Mouse (Mus musculus) kidney, adult 8-10 months (tissue): ENCODE measurements around the gene Ccm2.
"Not testable (repeated sequence)": the region's sequence is repeated elsewhere in the genome, so short reads cannot be mapped to it uniquely, and the experiment has no call there.

Experiments
- DNase-seq, 2 experiments: peaks; one replicate each; pipeline ENCODE4 v3.0.0; 2022

Gene Ccm2

GRCm38 (mm10) chr11:6546205-6547013 lies at the start of gene Ccm2:
TSS of gene Ccm2 (plus strand) at chr11:6546887.
- peak; percentile 98 to 100 for DNase-seq

DNA sequence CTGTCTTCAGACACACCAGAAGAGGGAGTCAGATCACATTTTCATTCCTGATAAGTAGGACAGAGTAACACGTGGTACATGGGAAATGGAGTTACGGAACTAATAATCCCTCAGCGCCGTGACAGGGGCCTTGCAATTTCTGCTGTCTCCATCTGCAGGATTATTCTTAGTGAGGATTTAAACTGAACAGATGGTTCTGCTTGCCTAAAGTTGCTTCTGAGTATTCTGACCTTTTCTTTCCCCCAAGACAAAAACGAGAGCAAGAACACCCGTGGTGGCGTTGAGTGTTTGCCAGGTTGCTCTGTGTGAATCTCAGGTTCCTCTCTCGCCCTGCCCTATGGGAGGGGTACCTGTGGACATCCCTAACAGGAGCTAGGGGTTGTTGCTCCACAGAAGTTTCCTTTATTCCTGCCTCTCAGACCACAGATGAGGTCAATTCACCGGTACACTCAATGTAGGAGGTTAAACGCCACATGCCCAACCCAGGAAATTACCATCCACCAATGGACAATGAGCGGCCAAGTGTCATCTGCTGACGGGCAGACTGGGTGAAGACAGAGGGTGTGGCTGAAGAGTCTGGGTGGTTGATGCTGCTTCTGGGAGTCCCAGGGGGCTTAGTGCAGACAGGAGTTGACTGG lies 49.3 kb upstream of the Ccm2 start:
- DNase-seq = no peak

DNA sequence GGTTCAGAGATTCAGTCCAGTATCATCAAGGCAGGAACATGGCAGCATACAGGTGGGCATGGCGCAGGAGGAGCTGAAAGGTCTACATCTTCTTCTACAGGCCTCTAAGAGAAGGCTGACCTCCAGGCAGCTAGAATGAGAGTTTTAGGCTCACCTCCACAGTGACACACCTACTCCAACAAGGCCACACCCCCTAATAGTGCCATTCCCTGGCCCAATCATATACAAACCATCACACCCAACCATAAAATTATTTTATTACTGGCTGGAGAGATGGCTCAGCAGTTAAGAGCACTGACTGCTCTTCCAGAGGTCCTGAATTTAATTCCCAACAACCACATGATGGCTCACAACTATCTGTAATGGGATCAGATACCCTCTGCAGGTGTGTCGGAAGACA lies 44.2 kb upstream of the Ccm2 start:
- no peak for DNase-seq

- no peak for DNase-seq
Measured at GRCm38 (mm10) chr11:6504226-6504625, 42.5 kb upstream of the Ccm2 start.

DNA sequence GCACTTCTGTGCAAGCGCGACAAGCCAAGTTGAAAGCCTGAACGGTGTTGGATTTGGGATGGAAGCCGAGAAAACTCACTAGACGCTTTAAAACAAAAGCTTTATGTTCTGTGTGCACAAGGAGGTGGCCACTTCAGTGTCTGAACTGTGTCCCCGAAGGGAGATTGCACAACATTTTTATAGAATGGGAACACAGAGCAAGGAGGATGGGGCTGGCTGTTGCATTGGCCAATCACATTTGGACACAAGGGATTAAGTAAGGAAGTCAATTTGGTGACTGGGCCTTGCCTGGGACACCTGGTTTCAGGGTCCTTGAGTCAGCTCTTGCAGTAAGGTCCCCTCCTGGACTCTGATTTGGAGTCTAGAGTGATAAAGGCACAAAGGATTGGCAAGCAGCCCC lies 42.0 kb upstream of the Ccm2 start:
- DNase-seq = no peak

DNA sequence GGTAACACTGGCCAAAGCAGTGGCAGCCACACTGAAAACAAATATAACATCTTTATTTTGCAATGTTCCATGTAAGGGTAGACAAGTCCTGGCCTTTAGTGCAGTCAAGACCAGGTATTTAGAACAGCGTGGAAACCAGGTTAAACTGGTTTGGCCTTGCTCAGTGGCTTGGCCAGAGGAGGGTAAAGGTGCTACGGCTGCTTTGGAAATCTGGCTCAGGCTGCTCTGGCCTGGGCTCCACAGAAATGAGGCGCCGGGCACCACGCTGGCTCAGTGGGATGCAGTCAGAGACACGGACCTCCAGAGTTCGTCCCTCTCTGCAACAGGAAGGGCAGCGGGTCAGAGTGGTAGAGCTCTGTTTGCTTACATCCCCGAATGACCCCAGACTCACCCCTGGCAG lies 40.2 kb upstream of the Ccm2 start:
- peak in 1 of 2 experiments; percentile 24 for DNase-seq

- DNase-seq = no peak
Measured at GRCm38 (mm10) chr11:6508269-6508876, 38.3 kb upstream of the Ccm2 start.

DNA sequence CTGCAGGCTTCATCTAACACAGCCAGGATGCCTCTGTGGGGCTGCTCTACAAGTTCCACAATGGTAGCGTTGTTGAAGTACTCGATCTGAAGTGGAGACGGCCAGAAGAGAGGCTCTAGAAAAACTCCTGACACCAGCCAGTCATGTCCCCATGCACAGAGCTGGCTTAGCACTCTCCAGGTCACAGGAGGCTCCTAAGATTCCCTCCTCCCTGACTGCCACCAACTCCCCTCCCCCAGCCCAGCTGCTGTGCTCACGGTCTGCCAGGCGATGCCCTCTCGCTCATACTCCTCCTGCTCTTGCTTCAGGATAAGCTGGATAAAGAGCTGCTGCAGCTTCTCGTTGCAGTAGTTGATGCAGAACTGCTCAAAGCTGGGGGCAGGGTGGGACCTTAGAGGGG lies 31.9 kb upstream of the Ccm2 start:
- DNase-seq = no peak

DNA sequence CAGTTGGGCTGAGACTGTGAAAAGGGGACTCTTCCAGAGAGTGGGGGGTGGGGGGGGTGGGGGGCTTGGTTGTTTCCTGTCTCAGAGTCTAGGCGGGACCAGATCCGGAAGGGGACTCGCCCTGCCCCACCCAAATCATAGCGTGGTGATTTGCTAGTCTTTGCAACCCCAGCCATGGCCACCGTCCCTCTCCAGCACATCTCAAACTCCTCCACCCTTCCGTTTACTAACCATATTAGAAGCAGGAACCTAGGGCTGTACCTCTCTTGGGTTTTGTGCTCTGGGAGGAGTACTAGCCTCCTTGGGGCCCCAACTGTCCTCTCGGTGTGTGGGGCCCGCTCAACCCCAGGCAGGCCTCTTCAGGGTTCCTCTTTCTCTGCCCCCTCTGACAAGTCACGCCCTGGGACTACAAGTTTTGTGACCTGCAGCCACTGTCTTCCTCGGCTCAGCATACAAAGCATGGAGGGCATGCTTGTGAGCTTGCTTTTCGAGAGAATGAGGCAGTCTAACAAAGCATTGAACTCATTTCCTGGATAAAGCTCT lies 27.1 kb upstream of the Ccm2 start:
- DNase-seq = no peak

GRCm38 (mm10) chr11:6520507-6521173 lies 26.0 kb upstream of the Ccm2 start, which contains the start of gene Myo1g:
TSS of gene Myo1g (minus strand) at chr11:6520965.
- DNase-seq = no peak

DNA sequence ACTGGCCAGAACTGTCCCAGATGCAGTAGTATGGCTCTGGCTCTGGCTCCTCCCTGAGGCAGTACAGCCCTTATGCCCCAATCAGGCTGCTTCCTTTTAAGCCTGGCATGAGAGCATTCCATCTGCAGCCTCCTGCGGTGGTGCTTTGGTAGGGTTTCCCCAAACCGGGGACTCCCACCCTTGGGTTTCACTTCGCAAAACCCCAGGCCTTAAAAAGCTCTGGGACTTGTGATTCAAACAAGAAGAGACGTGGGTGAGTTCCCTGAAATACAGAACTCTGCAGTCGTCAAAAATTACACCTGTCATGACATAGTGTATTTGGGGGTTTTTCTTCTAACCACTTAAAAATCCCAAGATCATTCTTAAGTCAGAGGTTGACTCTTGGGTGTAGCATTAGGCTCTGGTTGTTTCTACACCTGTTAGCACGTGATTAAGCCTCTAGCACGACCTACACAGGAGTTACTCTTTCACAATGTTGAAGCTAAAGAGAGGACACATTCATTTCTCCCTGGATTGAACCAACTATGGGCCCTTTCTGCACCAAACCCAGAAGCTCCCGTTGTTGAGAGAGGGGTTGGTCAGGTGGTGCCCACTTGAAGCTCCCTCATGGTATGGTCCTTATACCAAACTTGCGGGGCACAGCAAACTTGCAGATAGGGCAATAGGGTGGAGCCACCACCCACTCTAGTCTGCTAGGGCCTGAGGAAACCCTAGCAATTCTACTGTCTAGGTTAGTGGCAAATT lies 23.7 kb upstream of the Ccm2 start:
- no peak for DNase-seq

DNA sequence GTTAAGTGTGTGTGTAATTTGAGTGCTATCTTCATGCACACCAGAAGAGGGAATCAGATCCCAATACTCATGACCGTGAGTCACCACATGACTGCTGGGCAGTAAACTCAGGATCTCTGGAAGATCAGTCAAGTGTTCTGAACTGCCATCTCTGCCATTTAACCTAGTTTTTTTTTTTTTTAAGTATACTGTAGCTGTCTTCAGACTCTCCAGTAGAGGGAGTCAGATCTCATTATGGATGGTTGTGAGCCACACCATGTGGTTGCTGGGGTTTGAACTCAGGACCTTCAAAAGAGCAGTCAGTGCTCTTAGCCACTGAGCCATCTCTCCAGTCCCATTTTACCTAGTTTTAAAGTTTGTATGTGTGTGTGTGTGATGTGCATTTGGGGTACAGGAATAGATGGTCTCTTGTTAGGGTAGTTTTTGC lies 23.0 kb upstream of the Ccm2 start:
- DNase-seq = no peak

DNA sequence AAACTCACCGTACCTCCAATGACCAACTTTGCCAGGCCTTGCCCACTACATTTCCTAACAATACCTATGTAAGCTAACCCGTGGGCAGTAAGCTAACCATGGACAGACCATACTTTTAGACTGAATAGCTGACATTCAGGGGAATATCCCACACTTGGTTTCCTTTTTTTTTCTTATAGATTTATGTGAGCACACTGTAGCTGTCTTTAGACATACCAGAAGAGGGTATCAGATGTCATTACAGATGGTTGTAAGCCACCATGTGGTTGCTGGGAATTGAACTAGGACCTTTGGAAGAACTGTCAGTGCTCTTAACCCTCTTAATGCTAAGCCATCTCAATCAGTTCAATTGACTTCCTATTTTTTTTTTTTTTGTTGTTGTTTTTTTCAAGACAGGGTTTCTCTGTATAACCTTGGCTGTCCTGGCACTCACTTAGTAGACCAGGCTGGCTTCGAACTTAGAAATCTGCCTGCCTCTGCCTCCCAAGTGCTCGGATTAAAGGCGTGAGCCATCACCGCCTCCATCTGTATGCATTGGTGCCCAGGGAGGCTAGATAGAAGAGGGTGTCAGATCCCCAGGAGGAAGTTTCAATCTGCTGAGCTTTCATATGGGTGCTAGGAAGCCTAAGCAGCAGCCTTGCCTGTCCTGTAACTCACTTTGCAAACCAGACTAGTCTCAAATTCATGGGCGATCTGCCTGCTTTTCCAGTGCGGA lies 22.4 kb upstream of the Ccm2 start:
- DNase-seq = no peak

GRCm38 (mm10) chr11:6524880-6525238 lies 21.8 kb upstream of the Ccm2 start:
- no peak for DNase-seq

DNA sequence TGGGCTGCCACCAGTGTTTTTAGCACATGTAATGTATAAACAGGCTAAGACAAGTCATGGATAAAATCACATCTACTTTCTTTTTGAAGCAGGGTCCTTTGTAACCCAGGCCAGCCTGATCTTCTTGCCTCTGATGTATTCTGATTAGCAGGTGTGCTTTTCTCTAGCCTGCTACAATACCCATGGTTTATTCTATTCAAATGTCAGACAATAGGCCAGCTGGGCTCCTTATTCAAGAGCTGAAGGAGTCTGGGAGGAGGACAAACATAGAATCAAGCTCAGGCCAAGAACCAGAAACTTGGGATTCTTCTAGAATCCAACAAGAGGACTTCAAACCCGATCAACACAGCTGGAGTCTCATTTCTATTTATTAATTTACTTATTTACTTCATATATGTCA lies 21.4 kb upstream of the Ccm2 start:
- DNase-seq = no peak

DNA sequence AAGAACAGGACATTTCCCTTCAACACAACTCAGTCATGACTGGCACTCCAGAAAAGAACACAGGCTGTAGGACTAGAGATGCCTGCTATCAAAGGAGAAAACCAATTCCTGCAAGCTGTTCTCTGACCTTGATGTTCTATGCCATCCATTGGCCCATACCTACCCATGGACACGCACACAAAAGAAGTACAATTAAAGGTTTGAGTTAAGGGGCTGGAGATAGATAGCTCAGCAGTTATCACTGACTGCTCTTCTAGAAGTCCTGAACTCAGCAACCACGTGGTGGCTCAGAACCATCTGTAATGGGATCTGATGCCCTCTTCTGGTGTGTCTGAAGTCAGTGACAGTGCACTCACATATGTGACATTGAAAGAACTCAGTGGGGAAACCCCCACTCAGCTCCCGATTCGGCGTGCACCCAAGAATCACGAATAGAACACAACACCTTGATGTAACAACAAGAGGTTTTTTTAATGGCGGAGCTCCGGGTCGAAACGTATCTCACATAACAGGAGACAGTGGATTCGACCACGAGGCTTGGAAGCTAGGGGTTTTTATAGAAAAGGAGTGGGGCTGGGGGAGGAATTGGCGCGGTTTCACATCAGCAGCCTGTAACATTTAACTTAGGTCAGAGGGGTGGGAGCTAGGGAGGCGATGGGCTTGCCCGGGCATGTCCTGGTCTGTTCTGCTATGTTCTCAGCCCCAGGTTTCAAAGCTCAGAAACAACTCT lies 20.0 kb upstream of the Ccm2 start:
- DNase-seq = not testable (repeated sequence)

- no peak for DNase-seq
Measured at GRCm38 (mm10) chr11:6527256-6528185, 19.2 kb upstream of the Ccm2 start.

- peak; percentile 96 to 99 for DNase-seq
Measured at GRCm38 (mm10) chr11:6528186-6529006, 18.3 kb upstream of the Ccm2 start.

DNA sequence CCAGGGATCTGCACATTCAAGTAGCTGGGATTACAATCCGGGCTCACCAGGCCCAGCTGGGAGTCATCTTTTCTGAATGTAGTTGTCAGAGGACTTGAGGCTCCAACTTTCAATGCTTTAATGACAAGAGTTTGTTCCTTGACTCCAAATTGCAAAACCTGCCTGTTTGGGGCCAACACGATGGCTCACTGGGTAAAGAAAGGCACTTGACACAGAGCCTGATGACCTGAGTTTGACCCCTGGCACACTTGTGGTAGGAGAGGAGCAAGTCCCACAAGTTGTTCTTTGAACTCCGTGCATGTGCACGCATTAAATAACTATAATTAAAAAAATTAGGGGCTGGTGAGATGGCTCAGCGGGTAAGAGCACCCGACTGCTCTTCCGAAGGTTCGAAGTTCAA lies 16.7 kb upstream of the Ccm2 start:
- DNase-seq = peak in 1 of 2 experiments; percentile 15
